Mouse (Mus musculus) cortical plate, adult 2 months (tissue): Measurements from ENCODE around the gene Ptprh. TPM values are rescaled to one million over a fixed set of nuclear protein-coding genes. Genes with fewer than 3 reads are reported as not detected.

Source experiments
- H3K27ac ChIP-seq: fragments of 200-500 bp; 2 replicates; pipeline ENCODE4 v1.5.1; 2012; ENCODE audit warnings: low read length, control low read depth, inconsistent platforms; ENCODE audit not compliant: insufficient read depth
- H3K4me1 ChIP-seq: fragments of 200-500 bp; 2 replicates; pipeline ENCODE4 v1.6.1; 2011; ENCODE audit warnings: low read length; ENCODE audit not compliant: control insufficient read depth, insufficient read depth
- H3K4me3 ChIP-seq: fragments of 200-500 bp; 2 replicates; pipeline ENCODE4 v1.5.1; 2011; ENCODE audit warnings: mild to moderate bottlenecking, low read length, control low read depth; ENCODE audit not compliant: insufficient read depth
- CTCF ChIP-seq: fragments of 200-500 bp; IDR thresholded peaks from 2 replicates; pipeline ENCODE4 v1.5.1; 2011; ENCODE audit warnings: mild to moderate bottlenecking, control low read depth, low read length; ENCODE audit not compliant: insufficient read depth; ENCODE audit errors: extremely low read depth
- POLR2A ChIP-seq: fragments of 200-500 bp; IDR thresholded peaks from 2 replicates; pipeline ENCODE4 v1.6.1; 2011; ENCODE audit warnings: mild to moderate bottlenecking, low read length, control low read depth; ENCODE audit not compliant: insufficient read depth; ENCODE audit errors: extremely low read depth
- polyA plus RNA-seq: library from polyadenylated mRNA; depleted of rRNA; stranded (reverse); fragments of >200 nt; gene quantifications from 2 replicates; pipeline ENCODE4 v1.2.3, GENCODE M21; 2012

Ptprh gene
- polyA plus RNA-seq, 1 experiment = 1.0 TPM

- TF ChIP-seq CTCF (no peak), POLR2A (no peak)
- Histone ChIP-seq H3K4me3 (no peak overlapping the region), H3K27ac (no peak overlapping the region), H3K4me1 (no peaks in the 10 kb centered on the region)
Measured at GRCm38 (mm10) chr7:4515853-4516252, 88.0 kb downstream of the Ptprh start.

GRCm38 (mm10) chr7:4513829-4514712 lies 89.8 kb downstream of the Ptprh start:
- TF ChIP-seq POLR2A = no peak
- no peak for TF ChIP-seq CTCF
- H3K4me3 ChIP-seq = no peak overlapping the region
- H3K27ac ChIP-seq = no peak overlapping the region
- H3K4me1 ChIP-seq = no peaks in the 10 kb centered on the region

GRCm38 (mm10) chr7:4513236-4513635 lies 90.6 kb downstream of the Ptprh start:
- H3K4me1 ChIP-seq = no peaks in the 10 kb centered on the region
- no peak for TF ChIP-seq POLR2A
- peak; percentile 69 for TF ChIP-seq CTCF
- H3K4me3 ChIP-seq = no peak overlapping the region
- H3K27ac ChIP-seq = no peak overlapping the region

GRCm38 (mm10) chr7:4511489-4512224 lies 92.2 kb downstream of the Ptprh start:
- Histone ChIP-seq H3K4me1 (no peaks in the 10 kb centered on the region), H3K27ac (no peak overlapping the region), H3K4me3 (no peak overlapping the region)
- TF ChIP-seq CTCF (no peak), POLR2A (no peak)

- Histone ChIP-seq H3K4me1 (no peaks in the 10 kb centered on the region), H3K4me3 (no peak overlapping the region), H3K27ac (no peak overlapping the region)
- TF ChIP-seq CTCF (peak; percentile 21; the same call in 1 of the 2 replicates), POLR2A (no peak)
Measured at GRCm38 (mm10) chr7:4509863-4510608, 93.8 kb downstream of the Ptprh start.

- no peaks in the 10 kb centered on the region for H3K4me1 ChIP-seq
- no peak overlapping the region for H3K27ac ChIP-seq
- H3K4me3 ChIP-seq = no peak overlapping the region
- TF ChIP-seq POLR2A = no peak
- TF ChIP-seq CTCF = no peak
Measured at GRCm38 (mm10) chr7:4508739-4509116, 95.1 kb downstream of the Ptprh start.

GRCm38 (mm10) chr7:4508062-4508738 lies 95.6 kb downstream of the Ptprh start:
- Histone ChIP-seq H3K4me3 (no peak overlapping the region), H3K4me1 (no peaks in the 10 kb centered on the region), H3K27ac (no peak overlapping the region)
- TF ChIP-seq POLR2A (no peak), CTCF (0 out of 2 replicates have a peak, but pooled peaks have one; percentile 23)

GRCm38 (mm10) chr7:4507220-4507619 lies 96.6 kb downstream of the Ptprh start:
- no peak overlapping the region for H3K27ac ChIP-seq
- H3K4me1 ChIP-seq = no peaks in the 10 kb centered on the region
- TF ChIP-seq CTCF = no peak
- no peak for TF ChIP-seq POLR2A
- H3K4me3 ChIP-seq = no peak overlapping the region
